Mouse (Mus musculus) hindbrain, embryonic 12.5 days (tissue): Measurements from ENCODE around the gene Glud1. TPM values are rescaled to one million over a fixed set of nuclear protein-coding genes. Genes with fewer than 3 reads are reported as not detected.

Experiments used
- ATAC-seq: fragments of 200-750 bp; cut with Nextera tagmentation; 2 replicates; pipeline ENCODE4 v1.8.0; 2017; ENCODE audit warnings: moderate TSS enrichment; ENCODE audit not compliant: low FRiP score
- H3K27ac ChIP-seq: fragments of 300-500 bp; sonication (generic); 2 replicates; pipeline ENCODE4 v1.5.1; 2016; ENCODE audit warnings: mild to moderate bottlenecking
- H3K27me3 ChIP-seq: fragments of 300-500 bp; sonication (generic); 2 replicates; pipeline ENCODE4 v1.6.1; 2016; ENCODE audit warnings: mild to moderate bottlenecking
- H3K36me3 ChIP-seq: fragments of 300-500 bp; sonication (generic); 2 replicates; pipeline ENCODE4 v1.6.1; 2016; ENCODE audit warnings: mild to moderate bottlenecking
- H3K4me1 ChIP-seq: fragments of 300-500 bp; sonication (generic); 2 replicates; pipeline ENCODE4 v1.6.1; 2016
- H3K4me2 ChIP-seq: fragments of 300-500 bp; sonication (generic); replicated peaks from 2 replicates; pipeline ENCODE4 v1.6.1; 2016; ENCODE audit warnings: mild to moderate bottlenecking
- H3K4me3 ChIP-seq: fragments of 300-500 bp; sonication (generic); 2 replicates; pipeline ENCODE4 v1.5.1; 2016; ENCODE audit warnings: mild to moderate bottlenecking
- H3K9ac ChIP-seq: fragments of 300-500 bp; sonication (generic); 2 replicates; pipeline ENCODE4 v1.6.1; 2016; ENCODE audit warnings: mild to moderate bottlenecking, moderate library complexity
- H3K9me3 ChIP-seq: fragments of 300-500 bp; sonication (generic); replicated peaks from 2 replicates; pipeline ENCODE4 v1.6.1; 2016; ENCODE audit warnings: mild to moderate bottlenecking
- WGBS: fragments of 180-500 bp; shearing (Covaris S2); methylation state at CpG from one replicate; pipeline ENCODE4 v1.1.7; 2016; 5-methylcytosine and 5-hydroxymethylcytosine counted together
- polyA plus RNA-seq: library from polyadenylated mRNA; unstranded; fragments of >200 nt; fragmentation: Nextera tagmentation; extraction: Ambion mirVana; gene quantifications from 2 replicates; pipeline ENCODE4 v1.2.1, GENCODE M21; 2016

The Glud1 gene
- polyA plus RNA-seq, 1 experiment from 2014 or later = 97.7 TPM

DNA sequence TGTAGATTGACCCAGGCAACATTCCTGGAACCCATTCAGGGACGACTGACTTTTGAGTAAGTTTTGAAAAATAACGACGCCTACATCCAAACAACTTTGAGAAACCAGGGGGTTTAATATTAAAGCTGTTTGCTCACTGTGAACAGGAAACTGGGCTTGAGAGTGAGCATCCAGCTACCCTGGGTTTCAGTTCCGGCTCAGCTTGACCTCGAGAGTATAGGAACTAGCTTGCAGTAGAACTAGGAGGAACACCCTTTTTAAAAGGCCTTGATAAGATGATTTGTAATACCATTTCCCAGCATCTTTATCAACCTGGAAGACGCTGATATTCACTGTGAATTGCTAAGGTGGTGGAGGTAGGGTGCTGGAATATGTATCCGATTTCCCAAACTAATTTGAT lies 14.2 kb upstream of the Glud1 start:
- Histone ChIP-seq H3K27me3 (no peaks in the 10 kb centered on the region), H3K4me1 (no peaks in the 10 kb centered on the region), H3K9ac (no peak overlapping the region), H3K9me3 (no peaks in the 10 kb centered on the region), H3K4me2 (no peak overlapping the region), H3K36me3 (no peaks in the 10 kb centered on the region), H3K27ac (no peak overlapping the region), H3K4me3 (no peak overlapping the region)
- no peak for ATAC-seq
- 87% methylated on average over 7 of the region's 7 CpGs for WGBS

- H3K9ac ChIP-seq = no peak overlapping the region
- no peaks in the 10 kb centered on the region for H3K36me3 ChIP-seq
- H3K4me2 ChIP-seq = no peak overlapping the region
- H3K4me1 ChIP-seq = no peaks in the 10 kb centered on the region
- no peaks in the 10 kb centered on the region for H3K27me3 ChIP-seq
- H3K27ac ChIP-seq = no peak overlapping the region
- 66% methylated on average over 4 of the region's 4 CpGs for WGBS
- no peak for ATAC-seq
- H3K4me3 ChIP-seq = no peak overlapping the region
- no peaks in the 10 kb centered on the region for H3K9me3 ChIP-seq
These were observed 13.5 kb upstream of the Glud1 start for GRCm38 (mm10) chr14:34297038-34297437.

- no peak overlapping the region for H3K4me2 ChIP-seq
- H3K4me1 ChIP-seq = no peaks in the 10 kb centered on the region
- no peaks in the 10 kb centered on the region for H3K36me3 ChIP-seq
- no peaks in the 10 kb centered on the region for H3K9me3 ChIP-seq
- 58% methylated on average over 2 of the region's 2 CpGs for WGBS
- H3K4me3 ChIP-seq = no peak overlapping the region
- H3K27me3 ChIP-seq = no peaks in the 10 kb centered on the region
- no peak overlapping the region for H3K9ac ChIP-seq
- H3K27ac ChIP-seq = no peak overlapping the region
- ATAC-seq = no peak
These were observed 12.9 kb upstream of the Glud1 start for GRCm38 (mm10) chr14:34297634-34298033.

DNA sequence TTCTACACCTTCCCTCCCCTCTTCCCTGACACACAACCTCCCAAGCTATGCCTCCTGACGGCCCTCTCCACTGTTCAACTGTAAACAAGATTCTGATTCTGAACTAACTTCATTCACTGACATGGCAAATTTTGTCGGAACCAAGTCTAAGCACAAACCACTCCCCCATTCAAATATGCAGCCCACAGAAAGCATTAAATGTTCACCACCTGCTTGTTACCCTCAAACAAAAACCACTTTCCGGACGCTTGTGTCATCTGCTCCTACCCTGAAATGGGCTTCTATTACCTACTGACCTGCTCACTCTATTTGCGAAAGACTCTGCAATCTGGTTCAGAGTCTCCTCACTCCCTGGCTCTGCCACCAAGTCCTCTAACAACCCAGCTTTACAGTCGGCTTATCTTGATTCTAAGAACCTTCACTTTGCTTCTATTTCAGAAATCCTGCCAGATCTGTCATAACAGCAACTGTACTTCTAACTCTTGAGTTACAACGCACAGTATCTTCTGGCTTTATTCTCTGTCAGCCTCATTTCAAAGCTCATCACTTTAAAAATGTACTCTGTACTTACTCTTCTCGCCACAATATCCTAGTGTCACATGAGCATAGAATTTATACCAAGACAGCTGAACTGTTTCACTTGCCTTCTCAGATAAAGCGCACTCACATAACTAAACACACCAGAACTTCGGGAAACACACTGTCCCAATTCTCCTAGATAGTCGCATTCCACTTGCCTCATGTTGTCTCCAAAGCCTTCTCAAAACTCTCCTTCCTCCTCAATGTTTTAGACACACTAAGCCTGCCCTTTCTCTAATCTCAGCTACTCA lies 11.4 kb upstream of the Glud1 start:
- no peaks in the 10 kb centered on the region for H3K4me1 ChIP-seq
- no peak overlapping the region for H3K27ac ChIP-seq
- H3K9me3 ChIP-seq = no peaks in the 10 kb centered on the region
- H3K4me3 ChIP-seq = no peak overlapping the region
- no peaks in the 10 kb centered on the region for H3K36me3 ChIP-seq
- H3K4me2 ChIP-seq = no peak overlapping the region
- no peaks in the 10 kb centered on the region for H3K27me3 ChIP-seq
- no peak for ATAC-seq
- H3K9ac ChIP-seq = no peak overlapping the region
- 83% methylated on average over 11 of the region's 11 CpGs for WGBS

DNA sequence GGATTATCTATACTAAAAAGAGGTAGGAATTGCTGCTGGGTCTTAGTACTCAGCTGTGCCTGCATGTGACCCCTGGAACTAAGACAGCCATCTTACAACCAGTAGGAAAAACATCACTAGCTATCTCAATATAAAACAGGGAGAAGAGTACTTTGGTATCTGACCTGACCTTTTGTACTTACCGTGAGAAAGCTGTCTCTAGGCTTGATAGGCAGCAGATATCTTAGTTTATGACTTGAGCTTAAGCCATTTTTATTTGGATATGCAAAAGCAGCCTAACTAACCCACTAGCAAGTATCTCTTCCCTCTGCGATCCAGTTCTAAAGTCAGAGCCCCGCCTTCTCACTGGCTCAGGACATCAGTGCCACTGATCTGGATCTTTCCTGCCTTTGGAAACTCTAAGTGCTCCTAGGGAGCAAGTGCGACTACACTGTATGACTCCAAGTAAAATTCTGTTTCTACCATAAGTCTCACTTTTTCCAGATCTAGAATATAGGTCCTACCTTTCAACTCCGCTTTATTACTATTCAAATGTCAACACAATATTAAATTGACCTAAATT lies 7.8 kb upstream of the Glud1 start:
- Histone ChIP-seq H3K27ac (no peak overlapping the region), H3K4me3 (no peak overlapping the region), H3K4me2 (no peak overlapping the region), H3K36me3 (no peaks in the 10 kb centered on the region), H3K27me3 (no peaks in the 10 kb centered on the region), H3K9ac (no peak overlapping the region), H3K4me1 (no peaks in the 10 kb centered on the region), H3K9me3 (no peaks in the 10 kb centered on the region)
- no peak for ATAC-seq
- WGBS = 80% methylated on average over 5 of the region's 5 CpGs

DNA sequence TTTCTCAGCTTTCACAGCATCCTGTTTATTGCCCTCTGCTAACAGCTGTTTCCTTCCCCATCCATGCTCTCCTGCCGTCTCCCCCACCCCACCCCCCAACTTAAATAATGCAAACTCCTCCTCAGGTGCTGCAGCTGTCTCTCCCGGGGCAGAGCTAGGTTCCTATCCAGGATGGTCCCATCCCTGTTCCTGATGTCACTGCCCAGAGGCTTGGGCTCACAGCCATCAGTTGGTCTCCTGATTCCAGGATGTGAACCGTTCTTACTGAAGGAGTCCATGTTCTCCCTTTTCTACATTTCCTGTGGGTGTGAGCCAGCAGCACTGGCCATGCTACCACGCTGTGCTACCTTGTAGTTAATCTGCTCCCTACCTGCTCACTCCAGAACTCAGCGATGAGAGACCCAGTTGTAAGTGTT lies 7.3 kb upstream of the Glud1 start:
- WGBS = 41% methylated on average over 5 of the region's 5 CpGs
- Histone ChIP-seq H3K9me3 (no peaks in the 10 kb centered on the region), H3K4me3 (no peak overlapping the region), H3K36me3 (no peaks in the 10 kb centered on the region), H3K4me2 (no peak overlapping the region), H3K4me1 (no peaks in the 10 kb centered on the region), H3K9ac (no peak overlapping the region), H3K27ac (no peak overlapping the region), H3K27me3 (no peaks in the 10 kb centered on the region)
- no peak for ATAC-seq

GRCm38 (mm10) chr14:34309266-34309665 lies 1.3 kb upstream of the Glud1 start:
- 0 out of 2 replicates have a peak overlapping the region, but pooled peaks have one; percentile 65 for H3K4me2 ChIP-seq
- no peak overlapping the region for H3K4me3 ChIP-seq
- no peaks in the 10 kb centered on the region for H3K27me3 ChIP-seq
- H3K9me3 ChIP-seq = no peaks in the 10 kb centered on the region
- H3K27ac ChIP-seq = no peak overlapping the region
- WGBS = 92% methylated on average over 4 of the region's 4 CpGs
- no peak for ATAC-seq
- H3K4me1 ChIP-seq = peaks cover 22% of the 10 kb centered on the region
- H3K36me3 ChIP-seq = no peaks in the 10 kb centered on the region
- H3K9ac ChIP-seq = no peak overlapping the region

DNA sequence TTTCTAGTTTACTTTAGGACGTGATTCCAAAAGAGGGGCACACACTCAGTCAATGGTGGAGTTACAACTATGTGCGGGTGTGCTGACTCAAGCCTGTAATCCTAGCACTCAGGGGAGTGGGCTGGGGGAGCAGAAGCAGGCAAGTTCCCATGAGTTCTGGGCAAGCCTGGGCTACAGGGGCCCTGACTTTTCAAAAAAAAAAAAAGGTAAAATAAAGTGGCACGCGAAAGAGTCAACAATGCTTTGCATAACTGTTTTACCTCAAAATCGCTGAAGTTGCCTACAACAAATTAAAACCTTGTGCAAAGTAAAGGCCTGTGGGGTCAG lies 657 bp upstream of the Glud1 start:
- Histone ChIP-seq H3K4me1 (peaks cover 22% of the 10 kb centered on the region), H3K36me3 (no peaks in the 10 kb centered on the region), H3K4me2 (peak overlapping the region; percentile 65), H3K9me3 (no peaks in the 10 kb centered on the region), H3K27me3 (no peaks in the 10 kb centered on the region), H3K9ac (peak overlapping the region; percentile 94), H3K27ac (peak overlapping the region; percentile 97), H3K4me3 (peak overlapping the region; percentile 96)
- WGBS = 10% methylated on average over 5 of the region's 5 CpGs
- ATAC-seq = no peak

DNA sequence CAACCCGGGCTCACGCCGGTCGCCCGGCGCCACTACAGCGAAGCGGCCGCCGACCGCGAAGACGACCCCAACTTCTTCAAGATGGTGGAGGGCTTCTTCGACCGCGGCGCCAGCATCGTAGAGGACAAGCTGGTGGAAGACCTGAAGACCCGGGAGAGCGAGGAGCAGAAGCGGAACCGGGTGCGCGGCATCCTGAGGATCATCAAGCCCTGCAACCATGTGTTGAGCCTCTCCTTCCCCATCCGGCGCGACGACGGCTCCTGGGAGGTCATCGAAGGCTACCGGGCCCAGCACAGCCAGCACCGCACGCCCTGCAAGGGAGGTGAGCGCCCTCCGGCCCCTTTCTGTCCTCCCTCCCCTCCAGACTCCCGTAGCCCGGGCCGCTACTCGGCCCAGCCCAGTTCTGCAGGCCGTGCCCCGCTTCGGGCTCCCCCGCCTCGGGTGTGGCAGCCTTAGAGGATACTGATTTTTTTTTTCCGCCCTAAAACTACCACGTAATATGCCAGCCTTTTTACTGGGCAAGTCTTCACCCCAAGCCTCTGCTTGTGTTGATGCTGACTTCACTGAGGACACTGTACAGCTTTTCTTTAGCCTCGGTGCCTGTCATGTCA lies 599 bp downstream of the Glud1 start:
- peak; percentile 49 for ATAC-seq
- Histone ChIP-seq H3K27me3 (no peaks in the 10 kb centered on the region), H3K9ac (peak overlapping the region; percentile 94), H3K27ac (peak overlapping the region; percentile 97), H3K36me3 (no peaks in the 10 kb centered on the region), H3K4me1 (peaks cover 22% of the 10 kb centered on the region), H3K9me3 (no peaks in the 10 kb centered on the region), H3K4me3 (peak overlapping the region; percentile 96), H3K4me2 (peak overlapping the region; percentile 65)
- WGBS = under 1% methylated on average over 43 of the region's 47 CpGs

GRCm38 (mm10) chr14:34311691-34312090 lies 1.2 kb downstream of the Glud1 start:
- no peak overlapping the region for H3K27ac ChIP-seq
- peak overlapping the region; percentile 65 for H3K4me2 ChIP-seq
- peak overlapping the region; percentile 96 for H3K4me3 ChIP-seq
- H3K4me1 ChIP-seq = peaks cover 22% of the 10 kb centered on the region
- peak overlapping the region; percentile 94 for H3K9ac ChIP-seq
- no peak for ATAC-seq
- WGBS = 1% methylated on average over 4 of the region's 4 CpGs
- no peaks in the 10 kb centered on the region for H3K9me3 ChIP-seq
- H3K27me3 ChIP-seq = no peaks in the 10 kb centered on the region
- H3K36me3 ChIP-seq = no peaks in the 10 kb centered on the region

- H3K36me3 ChIP-seq = no peaks in the 10 kb centered on the region
- no peaks in the 10 kb centered on the region for H3K27me3 ChIP-seq
- H3K27ac ChIP-seq = no peak overlapping the region
- ATAC-seq = no peak
- 16% methylated on average over 5 of the region's 6 CpGs for WGBS
- peak overlapping the region; percentile 49 for H3K9ac ChIP-seq
- H3K9me3 ChIP-seq = no peaks in the 10 kb centered on the region
- H3K4me1 ChIP-seq = peaks cover 22% of the 10 kb centered on the region
- H3K4me2 ChIP-seq = peak overlapping the region; percentile 65
- H3K4me3 ChIP-seq = peak overlapping the region; percentile 96
These were observed 2.0 kb downstream of the Glud1 start for GRCm38 (mm10) chr14:34312339-34313048.

DNA sequence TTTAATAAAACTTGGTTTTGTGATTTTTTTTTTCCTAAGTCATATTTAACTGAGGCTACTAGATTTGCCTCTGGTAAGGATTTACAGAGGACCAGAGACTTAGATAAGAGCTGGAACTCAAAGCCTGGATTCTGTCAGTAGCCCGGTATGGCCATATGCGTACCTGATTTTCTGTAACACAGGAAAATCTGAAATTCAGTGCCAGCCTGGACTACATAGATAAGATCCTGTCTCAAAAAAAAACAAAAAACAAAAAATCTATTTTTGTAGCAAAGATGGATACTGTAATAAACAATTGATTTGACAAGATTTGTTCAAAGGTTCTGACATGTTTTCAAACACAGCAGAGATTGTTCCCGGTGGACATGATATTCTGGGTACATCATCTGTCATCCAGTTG lies 3.1 kb downstream of the Glud1 start:
- Histone ChIP-seq H3K9me3 (no peaks in the 10 kb centered on the region), H3K27ac (no peak overlapping the region), H3K4me3 (no peak overlapping the region), H3K4me2 (peak overlapping the region; percentile 4; the same call in 1 of the 2 replicates), H3K36me3 (peaks cover 6% of the 10 kb centered on the region; the same call in 1 of the 2 replicates), H3K9ac (no peak overlapping the region), H3K4me1 (peaks cover 22% of the 10 kb centered on the region), H3K27me3 (no peaks in the 10 kb centered on the region)
- 89% methylated on average over 3 of the region's 3 CpGs for WGBS
- ATAC-seq = no peak
